Mouse (Mus musculus): ENCODE data around the gene Dusp1. TPM values are rescaled to one million over a fixed set of nuclear protein-coding genes. Genes with fewer than 3 reads are reported as not detected.

Dusp1 gene
- polyA plus RNA-seq, 1 experiment from 2014 or later: 33.4 TPM

DNA sequence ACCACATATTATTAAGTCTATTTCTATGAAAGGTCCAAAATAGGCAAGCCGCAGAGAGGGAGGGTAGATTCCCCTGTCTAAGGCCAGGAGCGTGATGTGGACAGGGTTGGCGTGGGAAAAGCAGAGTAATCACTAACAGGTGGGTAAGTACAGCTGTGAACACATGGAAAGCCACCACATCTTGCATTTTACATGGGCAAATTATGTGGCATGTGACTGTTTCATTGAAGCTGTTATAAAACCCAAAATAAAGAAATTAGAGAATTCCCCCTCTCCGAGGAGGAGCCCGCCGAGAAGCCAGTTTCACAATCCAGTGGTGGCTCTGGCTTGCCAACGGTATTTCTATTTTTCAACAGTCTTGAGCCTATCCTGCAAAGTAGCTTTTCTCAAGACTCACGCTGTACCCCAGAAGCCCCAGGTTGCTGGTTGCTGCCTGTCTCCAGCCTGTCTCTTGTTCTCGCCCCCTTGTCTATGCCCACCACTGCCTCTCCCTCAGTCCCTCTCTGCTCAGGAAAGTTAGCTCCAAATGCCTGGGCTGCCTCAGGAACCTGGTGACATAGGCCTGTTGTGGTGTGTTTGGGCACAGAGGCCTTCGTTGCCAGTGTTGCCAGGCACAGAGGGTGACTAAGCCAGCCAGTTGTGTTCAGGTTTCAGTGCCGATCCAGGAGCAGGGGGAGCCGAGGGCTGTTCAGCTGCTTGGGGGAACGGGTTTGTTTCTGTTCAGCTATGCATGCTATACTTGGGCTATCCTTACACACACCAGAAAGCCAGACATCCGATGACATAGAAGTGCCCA is 77.1 kb downstream of the Dusp1 start:
- ATAC-seq: no peak
- H3K4me1 ChIP-seq (ENCODE audit: control insufficient read depth, insufficient read depth, low read length): no peaks in the 10 kb centered on the region
- H3K27ac ChIP-seq (ENCODE audit: low read length): no peak overlapping the region
- H3K4me2 ChIP-seq (ENCODE audit: low read length): no peak overlapping the region
- H3K4me3 ChIP-seq (ENCODE audit: low read depth, low read length): no peak overlapping the region
- H3K9ac ChIP-seq (ENCODE audit: low read depth, low read length): no peak overlapping the region
- no peaks in the 10 kb centered on the region for H3K27me3 ChIP-seq (ENCODE audit: control insufficient read depth, insufficient read depth, low read depth, low read length)
- 85% methylated on average over 14 of the region's 14 CpGs for WGBS
- H3K36me3 ChIP-seq (ENCODE audit: control insufficient read depth, insufficient read depth, low read length): no peaks in the 10 kb centered on the region
- no peaks in the 10 kb centered on the region for H3K9me3 ChIP-seq (replicated peaks; ENCODE audit: control insufficient read depth, low read length, poor library complexity, severe bottlenecking)

- H3K27me3 ChIP-seq (ENCODE audit: control insufficient read depth, insufficient read depth, low read depth, low read length): no peaks in the 10 kb centered on the region
- H3K4me2 ChIP-seq (ENCODE audit: low read length): no peak overlapping the region
- ATAC-seq: no peak
- WGBS: 82% methylated on average over 4 of the region's 4 CpGs
- no peaks in the 10 kb centered on the region for H3K9me3 ChIP-seq (replicated peaks; ENCODE audit: control insufficient read depth, low read length, poor library complexity, severe bottlenecking)
- no peak overlapping the region for H3K9ac ChIP-seq (ENCODE audit: low read depth, low read length)
- no peaks in the 10 kb centered on the region for H3K4me1 ChIP-seq (ENCODE audit: control insufficient read depth, insufficient read depth, low read length)
- H3K27ac ChIP-seq (ENCODE audit: low read length): no peak overlapping the region
- no peak overlapping the region for H3K4me3 ChIP-seq (ENCODE audit: low read depth, low read length)
- no peaks in the 10 kb centered on the region for H3K36me3 ChIP-seq (ENCODE audit: control insufficient read depth, insufficient read depth, low read length)
These were observed 81.0 kb downstream of the Dusp1 start for GRCm38 (mm10) chr17:26480956-26481355.

GRCm38 (mm10) chr17:26479619-26480018 is 82.3 kb downstream of the Dusp1 start:
- Histone ChIP-seq H3K9me3 (replicated peaks; ENCODE audit: control insufficient read depth, low read length, poor library complexity, severe bottlenecking) (no peaks in the 10 kb centered on the region), H3K4me1 (ENCODE audit: control insufficient read depth, insufficient read depth, low read length) (no peaks in the 10 kb centered on the region), H3K27ac (ENCODE audit: low read length) (no peak overlapping the region), H3K27me3 (ENCODE audit: control insufficient read depth, insufficient read depth, low read depth, low read length) (no peaks in the 10 kb centered on the region), H3K4me2 (ENCODE audit: low read length) (no peak overlapping the region), H3K4me3 (ENCODE audit: low read depth, low read length) (no peak overlapping the region), H3K36me3 (ENCODE audit: control insufficient read depth, insufficient read depth, low read length) (no peaks in the 10 kb centered on the region), H3K9ac (ENCODE audit: low read depth, low read length) (no peak overlapping the region)
- WGBS: 70% methylated on average over 6 of the region's 6 CpGs
- ATAC-seq: no peak

DNA sequence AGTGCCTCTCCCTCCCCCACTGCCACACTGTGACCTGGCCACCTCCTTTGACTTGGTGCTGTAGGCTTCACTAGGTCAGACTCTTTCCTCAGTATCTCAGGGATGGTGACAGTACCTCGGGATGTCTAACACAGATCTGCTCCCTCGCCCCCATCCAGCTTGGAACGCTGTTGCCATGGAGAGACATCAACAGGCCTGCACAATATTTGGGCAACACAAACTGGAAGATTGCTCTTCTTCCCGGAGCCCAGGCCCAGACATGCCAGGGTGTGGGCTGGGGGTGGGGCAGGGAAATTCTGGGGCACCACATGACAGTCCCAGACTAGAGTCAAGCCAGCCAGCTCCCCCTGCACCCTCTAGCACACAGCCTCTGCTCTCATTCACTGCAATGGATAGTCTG is 83.3 kb downstream of the Dusp1 start:
- no peaks in the 10 kb centered on the region for H3K36me3 ChIP-seq (ENCODE audit: control insufficient read depth, insufficient read depth, low read length)
- WGBS: 74% methylated on average over 4 of the region's 4 CpGs
- no peak overlapping the region for H3K4me2 ChIP-seq (ENCODE audit: low read length)
- no peak overlapping the region for H3K9ac ChIP-seq (ENCODE audit: low read depth, low read length)
- H3K4me3 ChIP-seq (ENCODE audit: low read depth, low read length): no peak overlapping the region
- H3K9me3 ChIP-seq (replicated peaks; ENCODE audit: control insufficient read depth, low read length, poor library complexity, severe bottlenecking): no peaks in the 10 kb centered on the region
- H3K27me3 ChIP-seq (ENCODE audit: control insufficient read depth, insufficient read depth, low read depth, low read length): no peaks in the 10 kb centered on the region
- no peak overlapping the region for H3K27ac ChIP-seq (ENCODE audit: low read length)
- no peaks in the 10 kb centered on the region for H3K4me1 ChIP-seq (ENCODE audit: control insufficient read depth, insufficient read depth, low read length)
- no peak for ATAC-seq

DNA sequence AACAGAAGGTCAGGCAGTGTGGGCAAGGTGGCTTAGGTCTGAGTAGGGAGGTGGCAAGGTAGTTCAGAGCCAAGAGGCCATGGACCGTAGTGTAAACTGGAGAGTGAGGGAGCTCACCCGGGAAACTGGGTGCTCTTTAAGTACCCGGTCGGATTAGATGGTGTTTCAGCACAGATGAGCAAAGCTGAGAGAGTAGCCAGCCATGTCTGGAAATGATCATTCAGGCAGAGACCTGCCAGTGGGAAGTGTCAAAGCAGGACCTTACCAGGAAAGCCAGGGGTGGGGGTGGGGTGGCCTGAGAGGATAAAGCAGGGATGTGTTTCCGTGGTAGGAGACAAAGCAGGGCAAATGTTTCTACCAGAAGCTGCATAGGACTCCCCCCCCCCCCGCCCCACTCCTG is 85.1 kb downstream of the Dusp1 start:
- no peaks in the 10 kb centered on the region for H3K36me3 ChIP-seq (ENCODE audit: control insufficient read depth, insufficient read depth, low read length)
- no peak overlapping the region for H3K27ac ChIP-seq (ENCODE audit: low read length)
- H3K4me1 ChIP-seq (ENCODE audit: control insufficient read depth, insufficient read depth, low read length): no peaks in the 10 kb centered on the region
- no peak for ATAC-seq
- no peak overlapping the region for H3K4me2 ChIP-seq (ENCODE audit: low read length)
- no peaks in the 10 kb centered on the region for H3K9me3 ChIP-seq (replicated peaks; ENCODE audit: control insufficient read depth, low read length, poor library complexity, severe bottlenecking)
- WGBS: 65% methylated on average over 6 of the region's 6 CpGs
- H3K4me3 ChIP-seq (ENCODE audit: low read depth, low read length): no peak overlapping the region
- H3K27me3 ChIP-seq (ENCODE audit: control insufficient read depth, insufficient read depth, low read depth, low read length): no peaks in the 10 kb centered on the region
- no peak overlapping the region for H3K9ac ChIP-seq (ENCODE audit: low read depth, low read length)

GRCm38 (mm10) chr17:26468102-26468894 is 93.6 kb downstream of the Dusp1 start:
- H3K4me2 ChIP-seq (ENCODE audit: low read length): no peak overlapping the region
- no peaks in the 10 kb centered on the region for H3K36me3 ChIP-seq (ENCODE audit: control insufficient read depth, insufficient read depth, low read length)
- H3K27me3 ChIP-seq (ENCODE audit: control insufficient read depth, insufficient read depth, low read depth, low read length): 0 out of 2 replicates have a peak, but pooled peaks cover 5% of the 10 kb centered on the region
- H3K4me3 ChIP-seq (ENCODE audit: low read depth, low read length): no peak overlapping the region
- no peak overlapping the region for H3K9ac ChIP-seq (ENCODE audit: low read depth, low read length)
- ATAC-seq: no peak
- peaks cover 3% of the 10 kb centered on the region for H3K4me1 ChIP-seq (ENCODE audit: control insufficient read depth, insufficient read depth, low read length)
- H3K9me3 ChIP-seq (replicated peaks; ENCODE audit: control insufficient read depth, low read length, poor library complexity, severe bottlenecking): no peaks in the 10 kb centered on the region
- H3K27ac ChIP-seq (ENCODE audit: low read length): no peak overlapping the region
- 85% methylated on average over 13 of the region's 13 CpGs for WGBS

GRCm38 (mm10) chr17:26467619-26468018 is 94.3 kb downstream of the Dusp1 start:
- Histone ChIP-seq H3K4me3 (ENCODE audit: low read depth, low read length) (no peak overlapping the region), H3K27me3 (ENCODE audit: control insufficient read depth, insufficient read depth, low read depth, low read length) (peaks cover 7% of the 10 kb centered on the region; the same call in 1 of the 2 replicates), H3K36me3 (ENCODE audit: control insufficient read depth, insufficient read depth, low read length) (no peaks in the 10 kb centered on the region), H3K4me1 (ENCODE audit: control insufficient read depth, insufficient read depth, low read length) (peaks cover 6% of the 10 kb centered on the region), H3K9me3 (replicated peaks; ENCODE audit: control insufficient read depth, low read length, poor library complexity, severe bottlenecking) (no peaks in the 10 kb centered on the region), H3K4me2 (ENCODE audit: low read length) (no peak overlapping the region), H3K27ac (ENCODE audit: low read length) (no peak overlapping the region), H3K9ac (ENCODE audit: low read depth, low read length) (no peak overlapping the region)
- 74% methylated on average over 4 of the region's 4 CpGs for WGBS
- ATAC-seq: no peak

DNA sequence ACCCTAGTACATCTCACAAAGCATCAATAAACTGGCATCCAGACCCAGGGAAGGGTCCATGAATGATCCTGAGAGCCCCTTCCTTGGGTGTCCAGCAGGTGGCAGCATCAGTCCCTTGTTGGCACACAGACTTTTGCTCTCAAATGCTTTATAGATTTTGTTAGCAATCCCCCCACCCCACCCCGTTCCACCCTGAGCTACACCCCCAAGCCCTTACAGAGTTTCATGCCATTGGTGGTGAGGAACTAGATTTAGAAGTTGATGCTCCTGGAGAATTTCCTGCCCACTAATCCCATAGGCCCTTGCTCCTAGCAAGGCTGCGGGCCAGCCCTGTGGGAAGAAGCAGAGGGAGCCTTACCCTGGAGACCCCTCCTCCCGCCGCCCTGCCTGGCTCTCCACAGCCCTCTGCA is 95.2 kb downstream of the Dusp1 start:
- Histone ChIP-seq H3K9ac (ENCODE audit: low read depth, low read length) (0 out of 2 replicates have a peak overlapping the region, but pooled peaks have one; percentile 30), H3K4me1 (ENCODE audit: control insufficient read depth, insufficient read depth, low read length) (peaks cover 6% of the 10 kb centered on the region), H3K27me3 (ENCODE audit: control insufficient read depth, insufficient read depth, low read depth, low read length) (peaks cover 7% of the 10 kb centered on the region; the same call in 1 of the 2 replicates), H3K36me3 (ENCODE audit: control insufficient read depth, insufficient read depth, low read length) (no peaks in the 10 kb centered on the region), H3K9me3 (replicated peaks; ENCODE audit: control insufficient read depth, low read length, poor library complexity, severe bottlenecking) (no peaks in the 10 kb centered on the region), H3K27ac (ENCODE audit: low read length) (no peak overlapping the region), H3K4me2 (ENCODE audit: low read length) (peak overlapping the region; percentile 39), H3K4me3 (ENCODE audit: low read depth, low read length) (no peak overlapping the region)
- ATAC-seq: peak; percentile 43; the same call in 1 of the 2 replicates
- WGBS: under 1% methylated on average over 4 of the region's 4 CpGs

DNA sequence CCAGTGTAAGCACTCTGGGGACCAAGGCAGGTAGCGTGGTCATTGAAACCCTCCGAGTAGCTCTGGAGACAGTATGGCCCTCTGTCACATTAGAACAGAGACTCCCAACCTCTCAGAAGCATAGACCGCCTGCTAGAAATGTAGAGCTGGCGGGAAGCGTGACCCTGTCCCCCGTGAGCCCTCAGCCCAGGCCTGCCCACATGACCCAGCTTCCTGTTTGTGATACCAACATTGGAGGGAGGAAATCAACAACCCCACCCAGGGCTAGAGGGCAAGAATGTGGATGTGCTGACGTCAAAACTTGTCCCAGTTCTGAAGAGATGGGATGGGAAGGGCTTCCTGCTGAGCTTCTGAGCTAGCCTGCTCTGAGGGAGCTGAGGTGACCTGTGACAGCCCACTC is 97.0 kb downstream of the Dusp1 start:
- Histone ChIP-seq H3K4me1 (ENCODE audit: control insufficient read depth, insufficient read depth, low read length) (peaks cover 6% of the 10 kb centered on the region), H3K4me2 (ENCODE audit: low read length) (no peak overlapping the region), H3K27me3 (ENCODE audit: control insufficient read depth, insufficient read depth, low read depth, low read length) (peaks cover 7% of the 10 kb centered on the region; the same call in 1 of the 2 replicates), H3K4me3 (ENCODE audit: low read depth, low read length) (no peak overlapping the region), H3K36me3 (ENCODE audit: control insufficient read depth, insufficient read depth, low read length) (no peaks in the 10 kb centered on the region), H3K9me3 (replicated peaks; ENCODE audit: control insufficient read depth, low read length, poor library complexity, severe bottlenecking) (no peaks in the 10 kb centered on the region), H3K9ac (ENCODE audit: low read depth, low read length) (0 out of 2 replicates have a peak overlapping the region, but pooled peaks have one; percentile 6), H3K27ac (ENCODE audit: low read length) (no peak overlapping the region)
- no peak for ATAC-seq
- 72% methylated on average over 7 of the region's 7 CpGs for WGBS

Data from midbrain, embryonic 16.5 days (tissue).